Mouse (Mus musculus) adrenal gland, postnatal 4 days (tissue): Measurements from ENCODE around the gene Tgfa. TPM values are rescaled to one million over a fixed set of nuclear protein-coding genes. Genes with fewer than 3 reads are reported as not detected.
A peak's percentile ranks its signal among the peaks of the same experiment; 100 is the strongest.

Experiments
- DNase-seq, 2 experiments: peaks; one replicate each; pipeline ENCODE4 v3.0.0; 2021 to 2022; ENCODE audit warnings: low spot score in 2 of 2, mixed read lengths in 2 of 2
- total RNA-seq, 2 experiments: library from RNA; stranded (reverse); gene quantifications; 2 replicates each; pipeline ENCODE4 v1.2.3; 2021

The Tgfa gene
- total RNA-seq, 2 experiments from 2014 or later: 10.2 to 10.4 TPM

DNA sequence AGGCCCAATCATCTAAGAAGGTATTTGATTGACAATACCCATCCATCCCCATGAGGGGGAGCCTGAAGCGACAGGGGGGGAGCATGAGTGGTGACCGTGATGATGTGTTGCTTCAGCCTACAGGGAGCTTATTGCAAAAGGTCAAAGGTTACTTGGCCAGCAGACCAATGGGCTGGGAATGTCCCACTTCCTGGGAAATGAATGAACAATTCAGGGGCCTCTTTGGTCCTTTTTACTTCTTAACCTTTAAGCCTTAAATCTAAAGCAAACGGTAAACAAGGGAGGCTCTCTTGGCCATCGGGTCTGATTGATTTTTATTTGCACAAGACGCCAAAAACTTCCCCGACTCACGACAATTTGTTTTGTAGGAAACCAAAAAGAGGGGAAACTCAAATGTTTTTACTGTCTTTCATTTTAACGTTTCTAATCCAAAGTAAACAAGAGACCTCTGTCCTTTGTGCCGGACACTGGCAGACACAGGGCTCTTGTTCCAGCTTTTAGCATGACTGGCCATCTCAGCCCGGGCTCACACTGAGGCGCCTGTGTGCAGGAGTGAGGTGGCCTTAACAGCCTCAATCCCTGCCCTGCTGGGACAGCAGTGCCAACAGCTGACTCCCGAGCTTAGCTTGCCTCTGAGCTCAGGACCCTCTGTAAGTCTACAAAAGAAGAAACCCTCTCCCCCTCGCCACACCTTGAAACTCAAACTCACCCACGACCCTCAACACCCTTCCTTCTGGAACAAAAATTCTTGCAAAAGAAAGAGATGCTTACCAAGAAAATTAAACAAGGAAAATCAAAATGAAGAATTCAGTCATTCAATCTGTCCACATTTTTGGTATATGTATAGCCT, 8.7 kb upstream of the Tgfa start:
- DNase-seq: no peak

DNA sequence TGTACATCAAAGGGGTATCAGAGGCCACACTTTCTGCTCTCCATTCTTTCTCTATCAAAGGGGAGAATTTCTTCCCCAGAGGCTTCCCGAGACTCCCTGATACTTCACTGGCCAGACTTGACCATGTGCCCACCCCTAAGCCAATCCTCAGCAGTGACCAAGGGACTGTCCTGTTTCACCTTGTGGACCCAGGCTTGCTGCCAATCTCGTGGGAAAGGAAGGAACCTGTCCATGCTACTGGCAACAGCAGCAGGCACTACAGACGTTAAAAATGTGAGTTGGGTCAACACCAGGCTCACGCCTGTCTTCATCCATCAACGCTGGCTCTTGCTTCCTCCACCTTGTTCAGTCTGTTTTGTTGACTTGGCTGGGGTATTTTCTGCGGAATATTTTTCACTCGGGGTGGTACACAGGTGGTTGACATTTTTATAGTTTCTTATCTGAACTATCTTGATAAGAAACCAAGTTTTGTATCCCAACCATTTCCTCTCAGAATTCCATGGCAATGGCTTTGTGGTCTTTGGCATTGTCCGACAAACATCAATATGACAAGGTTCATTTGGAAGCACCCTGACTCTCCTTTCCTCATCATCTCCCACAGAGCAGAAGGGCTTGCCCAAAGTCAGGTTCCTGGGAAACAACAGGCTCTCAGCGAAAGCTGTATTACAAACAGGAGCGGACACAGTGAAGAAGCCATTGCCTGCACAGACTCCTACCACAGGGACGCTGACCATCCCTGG, 6.1 kb upstream of the Tgfa start:
- no peak for DNase-seq

DNA sequence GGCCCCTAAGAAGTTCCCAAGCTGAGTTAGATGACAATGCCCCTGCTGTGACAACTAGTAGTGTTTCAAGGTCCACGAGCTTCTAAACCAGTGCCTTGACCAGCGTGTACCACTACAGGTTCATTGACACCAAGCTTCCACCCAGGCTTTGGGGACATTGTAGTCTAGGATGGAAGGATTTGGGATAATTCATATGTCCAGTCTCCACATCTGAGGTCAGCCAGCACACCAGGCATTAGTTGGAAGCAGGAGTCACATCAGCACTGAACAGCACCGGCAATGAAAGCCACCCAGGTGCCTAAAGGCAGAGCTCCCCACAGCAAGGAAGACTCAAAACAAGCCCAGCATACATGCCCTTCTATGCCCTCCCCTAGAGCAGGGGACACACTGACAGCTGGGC, 4.4 kb upstream of the Tgfa start:
- no peak for DNase-seq

DNA sequence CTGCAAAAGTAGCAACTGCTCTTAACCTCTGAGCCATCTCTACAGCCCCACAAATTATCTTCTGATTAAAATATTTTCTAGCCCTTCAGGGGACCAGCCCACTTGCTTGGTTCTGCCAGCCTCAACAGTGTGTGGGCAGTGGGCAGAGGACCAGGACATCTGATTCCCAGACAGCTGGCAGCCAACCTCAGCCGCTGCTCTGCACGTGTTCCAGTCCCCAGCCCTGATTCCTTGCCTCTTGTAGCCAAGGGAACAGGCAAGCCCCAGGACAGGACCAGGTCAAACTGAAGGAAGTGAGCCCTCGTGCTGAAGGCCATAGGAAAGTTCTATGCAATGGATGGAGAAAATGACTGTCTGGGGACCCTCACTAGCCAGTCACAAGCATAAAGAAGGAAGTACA, 2.0 kb upstream of the Tgfa start:
- DNase-seq: no peak

DNA sequence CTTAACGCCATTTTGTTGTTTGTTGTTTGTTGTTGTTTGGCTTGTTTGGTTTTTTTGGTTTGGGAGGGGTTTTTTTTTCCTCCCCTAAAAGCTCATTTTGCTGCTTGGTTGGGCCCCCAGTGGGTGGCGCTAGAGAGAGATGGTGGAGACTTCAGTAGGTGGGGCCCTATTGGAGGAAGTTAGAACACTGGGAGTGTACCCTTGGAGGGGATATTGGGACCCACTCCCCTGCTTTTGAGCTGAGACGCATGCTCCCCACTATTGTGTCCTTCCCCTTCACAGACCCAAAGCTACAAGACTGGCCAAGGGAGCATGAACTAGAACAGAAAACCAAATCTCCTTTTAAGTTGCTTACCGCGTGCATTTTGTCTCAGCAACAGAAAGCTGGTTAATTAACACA, 1.1 kb upstream of the Tgfa start:
- DNase-seq: peak in 1 of 2 experiments; percentile 39

DNA sequence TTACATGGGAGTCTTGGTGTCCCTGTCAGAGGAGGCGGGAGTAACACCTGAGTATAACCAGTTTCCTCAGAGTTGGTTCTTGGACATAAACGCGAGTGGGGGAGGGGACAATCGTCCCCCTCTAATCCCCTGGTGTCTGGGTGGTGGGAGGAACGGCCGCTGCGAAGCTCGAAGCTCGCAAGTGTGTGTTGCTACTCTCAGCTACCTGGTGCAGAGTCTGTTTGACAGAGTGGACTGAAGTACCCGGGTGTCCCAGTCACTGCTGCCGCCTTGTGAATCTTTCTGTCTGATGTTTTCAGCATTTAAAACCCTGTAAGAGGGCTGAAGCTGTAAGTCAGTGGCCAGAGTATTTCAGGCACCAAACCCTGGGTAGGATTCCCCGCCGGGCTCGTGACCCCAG, 1.0 kb downstream of the Tgfa start:
- DNase-seq: no peak

DNA sequence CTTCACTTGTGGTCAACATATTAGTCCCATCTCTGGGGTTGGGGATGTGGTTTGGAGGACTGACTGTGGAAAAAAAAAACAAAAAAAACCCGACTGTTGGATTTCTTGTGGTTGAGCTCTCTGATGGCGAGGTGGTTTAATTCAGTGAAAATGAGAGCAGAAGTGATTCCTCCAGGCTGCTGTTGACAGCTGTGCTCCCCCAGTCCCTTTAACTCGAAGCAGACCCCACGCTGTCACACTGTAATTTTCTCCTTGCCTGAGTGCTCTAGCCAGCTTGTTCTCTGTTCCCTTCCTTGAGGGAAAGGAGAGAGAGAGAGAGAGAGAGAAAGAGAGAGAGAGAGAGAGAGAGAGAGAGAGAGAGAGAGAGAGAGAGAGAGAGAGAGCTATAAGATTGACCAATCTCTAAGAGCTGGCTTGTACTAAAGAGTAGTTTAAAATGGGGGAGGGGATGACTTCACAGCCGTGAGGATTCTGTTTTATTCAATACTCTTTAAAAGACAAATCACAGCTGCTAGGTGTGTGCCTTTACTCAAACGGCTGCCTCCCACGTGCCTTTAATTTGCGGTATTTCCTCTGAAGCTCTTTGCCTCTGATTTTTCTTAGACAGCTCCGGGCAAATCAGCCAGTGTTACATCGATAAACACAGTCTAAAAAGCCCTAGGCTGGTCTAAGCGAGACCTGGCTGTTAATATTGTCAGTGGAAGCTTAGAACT, 2.3 kb downstream of the Tgfa start:
- DNase-seq: no peak

DNA sequence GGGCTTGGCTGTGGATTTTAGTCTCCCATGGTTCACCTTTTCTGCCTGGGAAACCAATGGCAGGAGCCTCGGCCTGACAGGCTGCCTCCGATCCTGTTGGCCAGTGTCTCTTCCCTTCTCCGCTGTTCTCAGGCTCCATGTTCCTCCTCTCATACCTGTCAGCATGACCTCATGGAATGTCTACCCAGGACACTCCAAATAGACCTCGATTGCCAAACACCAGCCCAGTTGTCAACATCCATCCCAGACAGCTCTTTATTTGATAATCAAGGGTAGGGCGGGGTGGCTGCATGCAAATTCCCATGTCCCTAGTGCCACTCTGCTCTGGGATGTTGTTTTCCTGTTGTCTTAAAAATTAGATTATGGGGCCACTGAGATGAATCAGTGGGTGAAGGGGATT, 5.9 kb downstream of the Tgfa start:
- no peak for DNase-seq

DNA sequence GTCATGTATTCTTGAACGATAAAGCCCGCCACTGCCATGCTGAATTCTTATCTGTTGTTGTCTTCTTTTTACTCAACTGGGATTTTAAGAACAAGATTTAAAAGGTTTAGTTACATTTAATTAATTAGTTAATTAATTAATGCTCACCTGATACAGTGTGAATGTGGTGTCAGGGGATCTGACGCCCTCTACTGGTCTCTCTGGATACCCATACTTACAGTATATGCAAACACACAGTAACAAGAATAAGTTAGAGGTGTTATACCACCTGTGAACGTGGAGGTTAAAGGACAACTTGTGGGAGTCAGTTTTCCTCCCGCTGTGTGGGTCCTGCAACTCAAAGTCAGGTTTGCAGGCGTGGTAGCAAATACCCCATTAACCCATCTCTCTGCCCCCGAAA, 8.1 kb downstream of the Tgfa start:
- no peak for DNase-seq

DNA sequence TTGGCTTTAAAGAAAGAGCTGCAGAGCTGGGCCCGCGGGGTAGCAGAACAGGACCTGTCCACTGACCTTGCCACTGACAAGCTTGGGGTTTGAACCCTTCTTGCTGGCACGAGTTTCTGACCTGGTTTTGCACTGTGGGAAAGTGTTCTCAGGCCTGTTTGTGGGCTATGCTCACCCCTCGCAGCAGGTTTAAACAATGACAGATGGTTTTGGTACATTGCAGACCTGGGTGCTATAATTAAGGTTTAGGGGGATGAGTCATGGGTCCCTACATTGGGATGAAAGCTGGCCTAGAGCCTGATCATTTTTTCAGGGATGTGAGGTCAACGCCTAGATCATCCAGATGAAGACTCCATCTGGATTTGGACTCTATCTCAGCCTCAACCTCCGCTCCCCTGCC, 11.0 kb downstream of the Tgfa start:
- DNase-seq: no peak

DNA sequence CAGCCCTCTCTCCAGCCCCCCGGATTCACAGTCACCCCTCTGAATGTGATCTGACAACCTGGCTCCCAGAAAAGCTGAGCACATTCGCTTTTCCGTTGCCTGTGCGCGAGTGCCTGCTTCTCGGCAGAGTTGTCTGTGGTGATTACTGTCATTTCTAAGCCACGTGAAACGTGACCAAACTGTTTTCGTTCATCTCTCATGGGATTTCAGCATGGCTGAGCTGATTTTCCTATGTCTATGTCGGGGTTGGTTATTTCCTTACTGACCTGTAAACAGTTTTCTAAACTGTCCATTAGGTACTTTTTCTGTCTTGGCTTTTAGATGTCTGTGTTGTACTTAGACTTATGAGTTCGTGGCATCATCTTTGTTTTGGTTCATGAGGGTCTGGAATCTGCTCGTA, 12.0 kb downstream of the Tgfa start:
- DNase-seq: no peak

DNA sequence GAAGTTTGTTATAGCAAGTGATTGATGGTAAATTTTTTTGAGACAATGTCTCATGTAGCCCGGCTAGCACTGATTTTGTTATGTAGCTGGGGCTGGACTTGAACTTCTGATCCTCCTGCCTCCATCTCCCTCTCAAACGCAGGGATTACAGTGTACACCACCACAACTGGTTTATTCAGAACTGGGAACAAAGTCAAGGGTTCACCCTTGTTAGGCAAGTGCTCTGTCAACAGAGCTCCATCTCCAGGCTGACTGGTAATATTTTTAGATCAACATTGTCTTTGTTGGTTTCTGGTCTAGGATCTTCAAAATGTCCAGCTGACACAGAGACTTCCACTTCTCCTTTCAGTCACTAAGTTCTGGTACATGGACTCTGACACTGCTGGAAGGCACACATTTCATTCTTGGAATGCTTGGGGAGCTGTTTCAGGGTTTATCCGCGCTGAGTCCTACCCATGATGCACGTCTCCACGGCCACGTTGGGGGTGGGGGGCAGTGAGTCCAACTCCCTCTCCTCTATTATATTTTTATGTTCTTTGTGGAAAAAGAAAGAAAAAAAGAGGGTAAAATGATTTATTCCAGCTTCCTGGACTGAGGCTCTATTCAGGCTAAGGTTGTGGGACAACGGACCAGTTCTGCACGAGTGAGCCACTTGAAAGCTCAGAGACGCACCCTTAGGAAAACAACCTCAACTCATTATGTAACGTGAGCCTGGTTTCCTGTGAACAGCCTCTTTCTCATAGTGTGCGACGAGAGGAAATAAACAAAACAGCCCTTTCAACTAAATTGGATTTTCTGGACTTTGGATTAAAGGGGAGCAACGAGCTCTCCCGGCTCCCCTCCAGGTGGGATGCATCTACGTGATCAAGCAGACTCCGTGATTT, 14.4 kb downstream of the Tgfa start:
- no peak for DNase-seq

DNA sequence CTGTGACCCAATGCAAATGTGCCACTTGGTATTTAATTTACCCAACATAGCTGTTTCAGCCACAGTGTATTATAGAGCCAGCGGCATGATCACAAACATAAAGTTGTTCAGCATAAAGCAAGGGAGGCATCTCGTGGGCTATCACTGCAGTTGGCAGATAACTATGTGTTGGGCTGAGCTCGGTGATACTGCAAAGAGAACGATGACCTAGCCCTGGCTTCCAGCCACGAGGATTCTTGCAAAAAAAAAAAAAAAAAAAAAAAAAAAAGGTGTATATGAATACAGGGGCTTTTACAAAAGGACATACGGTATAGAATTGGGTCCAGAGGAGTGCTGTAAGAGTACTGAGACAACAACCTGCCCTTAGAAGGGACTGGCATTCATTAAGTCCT, 15.0 kb downstream of the Tgfa start:
- DNase-seq: no peak

DNA sequence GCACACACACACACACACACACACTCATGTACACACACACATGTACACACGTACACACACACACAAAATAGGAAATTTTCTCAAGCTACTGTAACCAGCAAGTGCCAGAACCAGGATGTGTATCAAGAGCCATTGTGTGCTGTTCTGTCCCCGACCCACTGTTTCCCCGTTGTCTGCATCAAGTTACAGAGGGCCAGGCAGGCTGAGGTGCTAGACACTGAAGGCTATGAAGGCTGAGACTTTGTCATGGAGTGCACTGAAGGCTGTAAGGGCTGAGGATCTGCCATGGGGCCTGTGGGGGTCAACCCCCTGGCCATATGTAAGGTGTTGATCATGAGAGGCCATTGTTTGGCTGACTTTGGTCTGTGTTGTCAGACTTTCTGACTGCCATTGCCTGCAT, 15.6 kb downstream of the Tgfa start:
- DNase-seq: no peak

DNA sequence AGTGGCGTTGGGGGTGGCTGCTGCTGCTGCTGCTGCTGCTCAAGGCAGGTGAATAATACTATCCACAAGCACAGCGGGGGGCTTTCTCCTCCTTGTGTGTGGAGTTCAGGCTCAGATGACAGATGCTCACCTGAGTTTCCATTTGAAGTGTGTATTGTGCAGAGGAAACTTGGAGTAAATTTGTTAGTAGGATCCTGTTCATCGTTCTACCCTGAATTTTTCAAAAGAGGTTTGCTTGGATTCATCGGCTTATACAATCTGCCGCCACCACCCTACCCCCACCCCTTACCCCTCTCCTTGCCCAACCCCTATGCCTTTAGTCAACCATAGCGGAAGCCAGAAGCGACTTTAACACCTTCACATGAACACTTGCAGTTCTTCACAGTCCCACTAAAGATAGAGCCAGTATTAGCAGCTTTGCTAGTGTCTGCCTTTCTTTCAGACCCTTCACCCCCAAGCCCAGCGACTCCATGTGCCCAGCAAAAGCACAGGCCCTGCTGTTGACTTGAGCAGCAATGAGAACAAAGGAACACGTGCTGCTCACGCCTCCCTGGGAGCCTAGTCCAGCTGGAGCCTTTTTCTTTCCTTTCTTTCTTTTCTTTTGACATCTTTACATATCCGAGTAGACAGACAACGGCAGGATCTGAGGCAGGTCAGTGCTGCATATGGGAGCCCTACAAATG, 16.2 kb downstream of the Tgfa start:
- DNase-seq: no peak

DNA sequence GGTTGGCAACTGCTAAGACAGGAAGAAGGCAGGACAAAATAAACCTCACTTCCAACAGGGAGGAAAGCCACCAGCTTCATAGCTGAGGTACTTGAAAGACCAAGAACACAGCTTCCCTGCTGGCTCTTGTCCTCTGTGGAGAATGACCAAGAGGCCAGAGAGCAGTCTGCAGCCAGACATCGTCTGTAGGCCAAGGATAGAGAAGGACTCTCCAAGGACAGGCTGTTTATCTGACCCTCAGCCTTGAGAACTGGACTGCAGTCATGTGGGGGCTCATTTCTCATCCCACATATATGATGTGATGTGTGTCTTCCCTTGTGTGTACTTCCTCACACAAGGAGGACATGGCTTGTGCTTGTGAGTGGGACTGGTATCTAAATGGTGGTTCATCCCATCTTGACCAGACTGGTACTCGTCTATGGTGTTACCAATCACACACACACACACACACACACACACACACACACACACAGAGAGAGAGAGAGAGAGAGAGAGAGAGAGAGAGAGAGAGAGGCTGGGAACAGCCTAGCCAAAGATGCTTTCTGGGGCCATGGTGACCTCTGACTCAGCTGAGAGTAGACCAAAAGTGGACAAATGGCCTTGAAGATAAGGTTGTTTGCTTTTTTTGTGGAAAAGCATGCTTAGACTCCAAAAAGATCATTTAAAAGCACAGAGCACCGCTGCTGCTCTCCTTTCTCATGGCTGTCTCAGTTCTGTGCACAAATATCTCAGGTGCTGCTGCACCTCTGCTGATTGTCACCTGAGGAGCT, 18.0 kb downstream of the Tgfa start:
- no peak for DNase-seq

DNA sequence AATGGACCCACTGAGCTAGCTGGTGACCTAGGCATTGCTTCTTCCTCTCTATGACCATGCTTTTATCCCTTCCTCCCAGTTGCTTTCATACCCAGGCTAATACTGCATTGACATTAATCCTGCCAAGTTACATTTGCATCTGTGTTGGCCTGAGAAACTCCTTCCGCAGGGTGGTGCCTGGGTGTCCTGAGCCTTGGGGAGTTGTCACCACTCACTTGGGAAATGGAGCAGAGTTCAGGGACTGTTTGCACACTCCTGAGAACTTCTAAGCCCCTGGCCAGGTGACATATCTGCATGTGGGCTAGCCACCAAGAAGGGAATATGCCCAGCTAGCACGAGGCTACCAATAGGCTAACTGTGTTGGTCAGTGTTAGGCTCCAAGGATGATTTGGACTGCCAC, 23.0 kb downstream of the Tgfa start:
- DNase-seq: no peak

DNA sequence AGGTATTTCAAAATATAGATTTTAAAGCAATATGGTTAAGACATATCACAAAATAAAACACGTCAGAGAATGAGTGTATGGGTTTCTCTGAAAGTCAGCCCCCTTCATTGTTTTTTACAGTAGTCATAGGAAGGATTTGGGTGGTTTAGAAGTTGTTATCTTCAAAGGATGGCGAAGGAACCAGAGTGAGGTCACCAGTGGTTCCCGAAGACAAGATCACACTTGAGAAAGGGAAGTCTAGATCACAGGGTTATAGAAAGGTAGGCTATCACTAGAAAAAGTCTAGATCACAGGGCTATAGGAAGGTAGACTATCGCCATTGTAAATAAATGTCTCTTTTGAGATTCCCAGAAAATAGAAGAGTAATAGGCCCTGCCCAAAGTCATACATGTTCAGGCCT, 23.7 kb downstream of the Tgfa start:
- no peak for DNase-seq

DNA sequence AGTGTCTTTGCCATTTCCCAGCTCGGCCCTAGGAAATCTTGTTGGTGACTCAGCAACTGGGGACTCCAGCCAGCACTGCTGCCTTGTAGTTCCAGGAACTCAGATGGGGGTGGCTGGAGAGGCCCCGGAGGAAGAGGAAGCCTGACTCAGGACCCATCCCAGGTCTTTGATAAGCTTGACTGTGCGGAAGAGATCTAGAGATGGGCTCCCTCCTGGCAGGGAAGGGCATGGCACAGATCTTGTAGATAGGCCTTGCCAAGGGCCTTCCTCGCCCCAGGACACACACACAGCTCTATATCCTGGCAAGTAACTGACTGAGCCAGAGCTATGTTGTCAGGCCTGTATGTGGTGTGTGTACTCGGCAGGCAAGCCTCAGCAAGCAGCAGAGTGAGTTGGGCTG, 24.5 kb downstream of the Tgfa start:
- peak in 1 of 2 experiments; percentile 30 for DNase-seq

DNA sequence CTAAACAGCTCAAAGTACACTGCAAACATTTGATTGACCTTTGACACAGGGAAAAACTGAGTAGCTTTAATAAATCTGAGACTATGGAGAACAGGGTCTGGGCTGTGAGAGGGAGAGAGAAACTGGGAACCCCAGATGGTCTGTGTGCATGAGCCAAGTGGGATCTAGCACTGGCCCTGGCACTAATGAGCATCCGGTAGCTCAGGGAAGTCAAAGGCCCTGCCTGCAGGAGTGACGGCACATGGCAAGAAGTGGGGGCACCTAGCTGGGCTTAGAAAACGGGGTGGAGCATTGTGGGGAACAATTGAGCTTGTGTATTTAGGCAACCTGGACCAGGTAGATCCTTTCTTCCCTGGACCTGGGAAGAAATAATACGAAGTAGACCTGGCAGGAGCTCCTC, 25.1 kb downstream of the Tgfa start:
- no peak for DNase-seq
